Mouse (Mus musculus) lung, postnatal 0 days (tissue): ENCODE data around the gene Ankrd6.

ENCODE experiments used
- CTCF ChIP-seq: IDR thresholded peaks from 2 replicates; pipeline ENCODE4 v1.5.1; 2016; ENCODE audit warnings: antibody characterized with exemption, mild to moderate bottlenecking
- EP300 ChIP-seq: IDR thresholded peaks from 2 replicates; pipeline ENCODE4 v1.6.1; 2016; ENCODE audit warnings: antibody characterized with exemption, mild to moderate bottlenecking, control low read depth

GRCm38 (mm10) chr4:32961394-32961793 is 10.8 kb upstream of the Ankrd6 start:
- TF ChIP-seq CTCF (no peak), EP300 (no peak)
